9 mouse cellular contexts compared by ENCODE assay signal in the genomic region with DNA sequence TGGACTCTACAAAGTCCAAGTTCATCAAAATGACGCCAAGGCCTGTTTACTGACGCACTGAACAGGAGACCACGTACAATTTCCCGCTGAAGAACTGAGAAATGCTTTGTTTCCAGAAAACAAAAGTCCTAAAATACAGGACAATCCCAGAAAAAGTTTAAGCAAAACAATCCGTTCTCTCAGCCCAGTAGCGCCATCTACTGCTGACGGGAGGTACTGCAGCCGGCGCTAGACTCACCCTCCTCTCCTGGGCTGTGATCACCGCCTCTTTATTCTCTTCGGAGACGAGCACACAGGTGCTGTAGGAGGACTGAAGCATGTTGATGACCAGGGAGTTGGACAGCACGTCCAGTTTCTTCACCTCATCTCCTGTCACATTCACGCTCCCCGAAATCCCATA. TPM values are rescaled to one million over a fixed set of nuclear protein-coding genes. Genes with fewer than 3 reads are reported as not detected.
DNase-seq lines count a peak whose midpoint lies in the region; ATAC-seq and TF ChIP-seq lines count a peak whose summit lies in the region.
"Had no signal": no experiment of that assay in that cellular context is flagged by ENCODE, and none has a peak within 500 bp of the region (broad histone marks: within the 10 kb centered on the region; RNA-seq: fewer than 3 reads in every experiment).

No protein-coding gene starts in this region.

- no peaks in the 10 kb centered on the region for H3K36me3 ChIP-seq in heart, embryonic 15.5 days
- H3K36me3 ChIP-seq: embryonic facial prominence, embryonic 13.5 days had no signal

- peak; percentile 66 for DNase-seq in 416B (ENCODE audit: low read depth)
- DNase-seq in adrenal gland, adult 18-20 months (ENCODE audit: low spot score in 2 of 2) = peak; percentile 76 to 81
- DNase-seq in embryo, embryonic 11.5 days (ENCODE audit: low read depth, low spot score) = peak; percentile 36
- DNase-seq in kidney, postnatal 36 days = peak; percentile 62 to 90
- DNase-seq in lung, adult 2 months = peak; percentile 74
- peak; percentile 70 for DNase-seq in thymus, postnatal 0 days (ENCODE audit: low spot score)

- peak; percentile 82 for TF ChIP-seq CTCF in lung, adult 2 months (IDR thresholded peaks at IDR 0.05; ENCODE audit: insufficient read depth, low read length)
- TF ChIP-seq CTCF in olfactory bulb, adult 2 months (IDR thresholded peaks at IDR 0.05; ENCODE audit: insufficient read depth, low read depth, low read length) = peak; percentile 84

- no peak overlapping the region for H3K27ac ChIP-seq in heart, embryonic 15.5 days
- no peak overlapping the region for H3K27ac ChIP-seq in olfactory bulb, adult 2 months (ENCODE audit: insufficient read depth, low read depth, low read length)
- H3K27ac ChIP-seq: embryonic facial prominence, embryonic 13.5 days had no signal

- 13% methylated on average over 15 of the region's 15 CpGs for WGBS in heart, embryonic 15.5 days
- WGBS in lung, adult 2 months = 10% methylated on average over 15 of the region's 15 CpGs
- 7% methylated on average over 15 of the region's 15 CpGs for WGBS in olfactory bulb, adult 2 months

- peak overlapping the region; percentile 42 for H3K4me2 ChIP-seq in heart, embryonic 15.5 days
- H3K4me2 ChIP-seq: embryonic facial prominence, embryonic 13.5 days had no signal

- peaks cover 5% of the 10 kb centered on the region for H3K4me1 ChIP-seq in heart, embryonic 15.5 days (replicated peaks)
- H3K4me1 ChIP-seq in lung, adult 2 months (ENCODE audit: control insufficient read depth, insufficient read depth, low read length) = no peaks in the 10 kb centered on the region
- peaks cover 2% of the 10 kb centered on the region; the same call in 1 of the 2 replicates for H3K4me1 ChIP-seq in olfactory bulb, adult 2 months (ENCODE audit: control insufficient read depth, insufficient read depth, low read length)

- H3K27me3 ChIP-seq in heart, embryonic 15.5 days = no peaks in the 10 kb centered on the region
- H3K27me3 ChIP-seq: embryonic facial prominence, embryonic 13.5 days had no signal

- no peak for TF ChIP-seq POLR2A in lung, adult 2 months (IDR thresholded peaks at IDR 0.05; ENCODE audit: borderline replicate concordance, extremely low read depth, low read depth, low read length)
- TF ChIP-seq POLR2A in olfactory bulb, adult 2 months (IDR thresholded peaks at IDR 0.05; ENCODE audit: insufficient read depth, low read depth, low read length) = no peak

- no peak for ATAC-seq in heart, embryonic 15.5 days (replicated peaks; ENCODE audit: insufficient number of reproducible peaks, insufficient read depth, low FRiP score, low read depth)

- no peak overlapping the region for H3K4me3 ChIP-seq in heart, embryonic 15.5 days
- no peak overlapping the region for H3K4me3 ChIP-seq in lung, adult 2 months (replicated peaks; ENCODE audit: extremely low read depth, low read depth, low read length)
- H3K4me3 ChIP-seq in olfactory bulb, adult 2 months (ENCODE audit: insufficient read depth, low read depth, low read length) = no peak overlapping the region
- H3K4me3 ChIP-seq: embryonic facial prominence, embryonic 13.5 days had no signal

- no peaks in the 10 kb centered on the region for H3K9me3 ChIP-seq in heart, embryonic 15.5 days (replicated peaks)
- H3K9me3 ChIP-seq: embryonic facial prominence, embryonic 13.5 days had no signal

- H3K9ac ChIP-seq in heart, embryonic 15.5 days = no peak overlapping the region
- H3K9ac ChIP-seq: embryonic facial prominence, embryonic 13.5 days had no signal

RNA-seq across cellular contexts. Expression of gene Fbp2, which starts 3.6 kb away (rescaled TPM):
- total RNA-seq in adrenal gland, adult 18-20 months (2021) = 1 to 10 TPM; 2.8 to 5.0 TPM
- 0.11 TPM in 1 of 2 replicates, not detected in the other for polyA plus RNA-seq in heart, embryonic 15.5 days (2015; fragmentation: Nextera tagmentation; extraction: Ambion mirVana)
- 2.3 and 7.2 TPM in 2 replicates for polyA plus RNA-seq in lung, adult 2 months (2012; rRNA removed)
- not detected in 2 replicates for polyA plus RNA-seq in olfactory bulb, adult 2 months (2012; ENCODE audit: insufficient read depth, insufficient read length, low replicate concordance, missing spikeins)
- 0.40 and 0.42 TPM in 2 replicates for polyA plus RNA-seq in thymus, postnatal 0 days (2015; fragmentation: Nextera tagmentation; extraction: Ambion mirVana)

RNA-seq across cellular contexts. Expression of gene Fbp1, which starts 33.4 kb away (rescaled TPM):
- 1 to 10 TPM; 6.7 to 7.2 TPM for total RNA-seq in adrenal gland, adult 18-20 months (2021)
- 0.81 and 10.4 TPM in 2 replicates for polyA plus RNA-seq in heart, embryonic 15.5 days (2015; fragmentation: Nextera tagmentation; extraction: Ambion mirVana)
- polyA plus RNA-seq in lung, adult 2 months (2012; rRNA removed) = 1.1 and 2.1 TPM in 2 replicates
- polyA plus RNA-seq in olfactory bulb, adult 2 months (2012; ENCODE audit: insufficient read depth, insufficient read length, low replicate concordance, missing spikeins) = not detected in 2 replicates
- polyA plus RNA-seq in thymus, postnatal 0 days (2015; fragmentation: Nextera tagmentation; extraction: Ambion mirVana) = 15.4 and 18.0 TPM in 2 replicates
